Mouse (Mus musculus) C2C12 (cell line): ENCODE measurements at regions not wholly inside any gene's neighbourhood (a gene's known extent, or its start where the extent isn't known, plus 50 kb on each side); places are given as distances from the start of the nearest gene placed in this dataset.
"Not testable (repeated sequence)": the region's sequence is repeated elsewhere in the genome, so short reads cannot be mapped to it uniquely, and the experiment has no call there.

Experiments
- H3K27me3 ChIP-seq: one replicate; pipeline ENCODE4 v1.6.1; 2011; ENCODE audit not compliant: control insufficient read depth, insufficient read depth, insufficient read length
- H3K36me3 ChIP-seq: one replicate; pipeline ENCODE4 v1.6.1; 2011; ENCODE audit not compliant: control insufficient read depth, insufficient read depth
- H3K4me3 ChIP-seq: one replicate; pipeline ENCODE4 v1.5.1; 2011; ENCODE audit warnings: mild to moderate bottlenecking, control low read depth; ENCODE audit not compliant: poor library complexity, insufficient read depth, severe bottlenecking
- H3K79me2 ChIP-seq: one replicate; pipeline ENCODE4 v1.6.1; 2011; ENCODE audit not compliant: control insufficient read depth, insufficient read depth
- H3K79me3 ChIP-seq: one replicate; pipeline ENCODE4 v1.6.1; 2011; ENCODE audit warnings: low read depth, control low read depth
- H3ac ChIP-seq: one replicate; pipeline ENCODE3; 2011; ENCODE audit warnings: low read depth; ENCODE audit not compliant: control insufficient read depth, insufficient read length
- CEBPB ChIP-seq: IDR thresholded peaks from one replicate; pipeline ENCODE4 v1.6.1; 2011; ENCODE audit warnings: low read depth, mild to moderate bottlenecking, control low read depth, moderate library complexity
- CTCF ChIP-seq: IDR thresholded peaks from one replicate; pipeline ENCODE4 v1.5.1; 2011; ENCODE audit not compliant: control insufficient read depth, insufficient read depth, insufficient read length
- FOSL1 ChIP-seq: IDR thresholded peaks from one replicate; pipeline ENCODE4 v1.8.0; 2011; ENCODE audit warnings: mild to moderate bottlenecking, low read length; ENCODE audit not compliant: poor library complexity, insufficient read depth, severe bottlenecking
- MAX ChIP-seq: IDR thresholded peaks from one replicate; pipeline ENCODE4 v1.6.1; 2011; ENCODE audit warnings: mild to moderate bottlenecking, control low read depth
- MYOD1 ChIP-seq: IDR thresholded peaks from one replicate; pipeline ENCODE4 v1.6.1; 2011; ENCODE audit warnings: low read depth; ENCODE audit not compliant: control insufficient read depth, insufficient read length
- MYOG ChIP-seq: IDR thresholded peaks from one replicate; pipeline ENCODE4 v1.6.1; 2011; ENCODE audit not compliant: control insufficient read depth, insufficient read length; ENCODE audit errors: extremely low read depth
- USF1 ChIP-seq: IDR thresholded peaks from one replicate; pipeline ENCODE4 v1.6.1; 2011; ENCODE audit warnings: low read depth, mild to moderate bottlenecking, control low read depth, moderate library complexity

- H3K27me3 ChIP-seq = no peaks in the 10 kb centered on the region
- no peak for TF ChIP-seq CEBPB
- TF ChIP-seq USF1 = no peak
These were observed 290.7 kb upstream of the Nfia start for GRCm38 (mm10) chr4:97481836-97482235.

GRCm38 (mm10) chr4:97476571-97477190 is 293.7 kb upstream of the Gm10192 start:
- Histone ChIP-seq H3K27me3 (no peaks in the 10 kb centered on the region), H3K4me3 (no peak overlapping the region)

More at GRCm38 (mm10) chr4:97481836-97482235, 290.7 kb upstream of the Nfia start:
- Histone ChIP-seq H3K79me3 (no peaks in the 10 kb centered on the region), H3K36me3 (no peaks in the 10 kb centered on the region), H3ac (no peak overlapping the region), H3K4me3 (no peak overlapping the region), H3K79me2 (no peaks in the 10 kb centered on the region)

GRCm38 (mm10) chr4:97473492-97473891 is 290.5 kb upstream of the Gm10192 start:
- not testable (repeated sequence) for H3K79me3 ChIP-seq, H3K27me3 ChIP-seq, H3K4me3 ChIP-seq, H3ac ChIP-seq, H3K79me2 ChIP-seq, H3K36me3 ChIP-seq

More at GRCm38 (mm10) chr4:97476571-97477190, 293.7 kb upstream of the Gm10192 start:
- Histone ChIP-seq H3K36me3 (no peaks in the 10 kb centered on the region), H3ac (no peak overlapping the region), H3K79me2 (no peaks in the 10 kb centered on the region), H3K79me3 (no peaks in the 10 kb centered on the region)
- no peak for TF ChIP-seq USF1
- TF ChIP-seq MYOD1 = peak; percentile 37
- no peak for TF ChIP-seq CTCF
- TF ChIP-seq FOSL1 = no peak

GRCm38 (mm10) chr4:97465932-97466666 is 283.1 kb upstream of the Gm10192 start:
- TF ChIP-seq MAX (no peak), CTCF (no peak), USF1 (no peak), CEBPB (no peak), MYOD1 (no peak), MYOG (no peak), FOSL1 (no peak)

GRCm38 (mm10) chr4:97465517-97465916 is 282.6 kb upstream of the Gm10192 start:
- Histone ChIP-seq H3ac (no peak overlapping the region), H3K36me3 (no peaks in the 10 kb centered on the region), H3K4me3 (no peak overlapping the region), H3K27me3 (no peaks in the 10 kb centered on the region), H3K79me3 (no peaks in the 10 kb centered on the region), H3K79me2 (no peaks in the 10 kb centered on the region)
- no peak for TF ChIP-seq MYOD1
- no peak for TF ChIP-seq FOSL1
- no peak for TF ChIP-seq CTCF
- TF ChIP-seq MYOG = no peak
- no peak for TF ChIP-seq MAX
- no peak for TF ChIP-seq USF1
- no peak for TF ChIP-seq CEBPB

More at GRCm38 (mm10) chr4:97465932-97466666, 283.1 kb upstream of the Gm10192 start:
- Histone ChIP-seq H3ac (no peak overlapping the region), H3K79me3 (no peaks in the 10 kb centered on the region), H3K79me2 (no peaks in the 10 kb centered on the region), H3K27me3 (no peaks in the 10 kb centered on the region), H3K4me3 (no peak overlapping the region), H3K36me3 (no peaks in the 10 kb centered on the region)

GRCm38 (mm10) chr4:97461177-97461576 is 278.2 kb upstream of the Gm10192 start:
- Histone ChIP-seq H3ac (no peak overlapping the region), H3K79me2 (no peaks in the 10 kb centered on the region), H3K36me3 (no peaks in the 10 kb centered on the region), H3K4me3 (no peak overlapping the region), H3K27me3 (no peaks in the 10 kb centered on the region), H3K79me3 (no peaks in the 10 kb centered on the region)
- TF ChIP-seq MAX = no peak
- no peak for TF ChIP-seq MYOD1
